Mouse (Mus musculus): ENCODE results near the gene Cavin1. TPM values are rescaled to one million over a fixed set of nuclear protein-coding genes. Genes with fewer than 3 reads are reported as not detected.
"Not testable (repeated sequence)": the region's sequence is repeated elsewhere in the genome, so short reads cannot be mapped to it uniquely, and the experiment has no call there.

The Cavin1 gene
- total RNA-seq (2021) = 224 and 271 TPM in 2 replicates
- long read RNA-seq, transcript Cavin1-201 (2 exons, 3,491 nt) = major isoform, 45 of 98 reads
- long read RNA-seq, partial matches to known transcripts = 0 of 98 reads
- long read RNA-seq, other reads (novel, unspliced or antisense) = 53 of 98 reads

DNA sequence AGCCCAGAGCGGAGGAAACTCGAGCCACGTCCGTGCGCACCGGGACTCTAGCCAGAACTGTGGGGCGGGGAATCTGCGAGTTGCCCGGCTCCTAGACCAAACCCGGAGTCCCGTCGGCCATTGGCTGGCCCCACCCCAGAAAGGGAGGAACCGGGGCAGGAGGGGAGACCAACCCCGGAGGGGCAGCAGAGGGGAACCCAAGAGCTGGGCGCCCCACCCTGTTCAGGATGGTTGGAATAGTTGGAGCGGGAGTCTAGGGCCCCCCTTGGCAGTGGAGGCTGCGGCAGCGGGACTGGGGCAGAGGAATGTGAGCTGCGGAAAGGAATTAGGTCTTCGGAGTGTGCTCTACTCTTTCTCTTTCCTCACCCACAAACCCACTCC lies at the start of gene Cavin1:
TSS of gene Cavin1 (minus strand) at position 331 of the 381 bp plus-strand sequence.
- peak; percentile 99 for DNase-seq

DNA sequence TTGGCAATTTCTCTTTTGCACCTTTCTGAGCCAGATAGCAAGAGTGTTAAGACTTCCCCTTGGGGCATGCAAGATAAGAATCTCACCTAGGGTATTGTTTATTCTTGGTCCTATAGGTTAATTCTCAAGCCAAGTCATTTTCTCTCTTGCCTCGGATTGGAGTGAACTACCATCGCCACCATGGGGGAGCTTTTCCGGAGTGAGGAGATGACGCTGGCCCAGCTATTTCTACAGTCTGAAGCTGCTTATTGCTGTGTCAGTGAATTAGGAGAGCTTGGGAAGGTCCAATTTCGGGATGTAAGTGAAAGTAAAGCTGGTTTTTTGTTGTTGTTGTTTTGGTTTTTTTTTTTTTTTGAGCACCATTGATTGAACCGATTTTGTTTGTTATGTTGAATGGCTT lies 41.0 kb upstream of the Cavin1 start:
- no peak for DNase-seq

DNA sequence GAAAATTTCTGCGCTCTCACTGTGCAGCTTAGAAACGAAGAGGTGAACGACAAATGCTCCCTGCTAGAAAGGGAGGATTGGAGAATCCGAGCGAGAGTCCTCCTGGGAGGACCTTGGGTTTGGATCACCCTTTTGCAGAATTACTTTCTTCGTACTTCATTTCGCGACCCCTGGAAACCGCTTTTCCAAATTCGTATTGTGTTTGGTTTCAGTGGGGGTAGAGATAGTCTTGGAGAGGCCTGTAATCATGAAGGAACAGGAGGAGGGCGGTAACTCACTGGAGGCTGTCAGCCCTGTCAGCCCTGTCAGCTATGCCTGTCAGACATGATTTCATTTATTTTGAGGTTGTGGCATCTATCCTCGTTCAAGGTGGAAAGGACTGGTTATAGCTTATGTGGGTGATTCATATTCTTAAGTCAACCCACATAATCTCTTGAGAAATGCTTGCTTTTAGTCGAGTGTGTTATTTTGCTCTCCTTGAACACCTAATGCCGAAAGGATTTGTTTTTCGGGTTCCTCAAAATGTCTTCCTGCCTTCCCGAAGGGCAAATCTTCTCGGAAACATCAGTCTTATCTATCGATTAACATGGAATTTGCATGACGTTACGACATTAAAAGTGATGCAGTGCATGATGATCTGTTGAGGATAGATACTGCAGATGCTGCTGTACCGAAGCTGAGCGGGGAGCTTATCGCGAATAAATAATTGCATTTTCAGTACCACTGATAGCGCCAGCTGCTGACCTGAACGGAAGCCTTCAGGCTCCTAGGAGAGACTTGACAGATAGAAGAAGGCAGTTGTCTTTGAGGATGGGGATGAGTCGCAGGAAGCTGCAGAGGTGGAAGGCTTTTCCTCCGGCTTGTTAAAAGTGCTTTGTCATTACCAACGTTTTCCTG lies 39.4 kb upstream of the Cavin1 start:
- DNase-seq = no peak

DNA sequence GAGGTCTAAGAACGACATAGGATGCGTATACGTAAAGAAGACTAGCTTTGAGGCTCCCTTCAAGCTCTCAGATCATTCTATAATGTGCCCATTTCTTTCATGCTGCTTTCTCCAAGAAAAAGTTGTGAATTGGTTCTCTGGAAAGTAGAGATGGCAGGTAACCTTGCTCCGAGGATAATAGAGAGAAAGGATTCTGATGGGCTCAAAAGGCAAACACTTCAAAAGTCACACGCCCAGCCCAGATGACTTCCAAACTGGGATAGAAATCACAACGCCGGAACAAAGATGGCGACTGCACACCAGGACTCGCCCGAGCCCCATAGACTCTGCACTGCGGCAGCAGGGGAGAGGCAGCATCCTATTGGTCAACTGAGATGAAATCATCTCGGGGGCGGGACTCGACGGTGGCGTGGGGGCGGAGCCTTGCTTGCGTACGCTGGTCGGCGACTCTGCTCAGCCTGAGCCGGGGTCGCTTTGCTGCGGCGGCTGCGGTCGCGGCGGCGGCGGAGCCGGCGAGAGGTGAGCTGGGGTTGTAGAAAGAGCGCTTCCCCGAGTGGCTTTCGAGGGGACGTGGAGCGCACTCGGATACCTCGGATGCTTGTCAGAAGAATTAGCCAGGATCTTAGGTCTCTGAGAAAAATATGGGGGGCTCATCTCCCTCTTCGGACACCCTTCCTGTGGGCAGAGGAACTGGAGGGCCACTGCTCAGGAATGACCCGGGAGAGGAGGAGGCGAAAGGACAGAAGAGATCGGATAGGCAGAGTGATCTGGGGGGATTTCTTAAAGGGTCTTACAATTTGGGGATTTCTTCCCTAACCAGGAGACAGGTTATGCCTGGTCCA lies 38.6 kb upstream of the Cavin1 start, which contains the start of gene Atp6v0a1:
TSS of gene Atp6v0a1 (plus strand) at position 407 of the 842 bp plus-strand sequence.
- peak; percentile 96 for DNase-seq

DNA sequence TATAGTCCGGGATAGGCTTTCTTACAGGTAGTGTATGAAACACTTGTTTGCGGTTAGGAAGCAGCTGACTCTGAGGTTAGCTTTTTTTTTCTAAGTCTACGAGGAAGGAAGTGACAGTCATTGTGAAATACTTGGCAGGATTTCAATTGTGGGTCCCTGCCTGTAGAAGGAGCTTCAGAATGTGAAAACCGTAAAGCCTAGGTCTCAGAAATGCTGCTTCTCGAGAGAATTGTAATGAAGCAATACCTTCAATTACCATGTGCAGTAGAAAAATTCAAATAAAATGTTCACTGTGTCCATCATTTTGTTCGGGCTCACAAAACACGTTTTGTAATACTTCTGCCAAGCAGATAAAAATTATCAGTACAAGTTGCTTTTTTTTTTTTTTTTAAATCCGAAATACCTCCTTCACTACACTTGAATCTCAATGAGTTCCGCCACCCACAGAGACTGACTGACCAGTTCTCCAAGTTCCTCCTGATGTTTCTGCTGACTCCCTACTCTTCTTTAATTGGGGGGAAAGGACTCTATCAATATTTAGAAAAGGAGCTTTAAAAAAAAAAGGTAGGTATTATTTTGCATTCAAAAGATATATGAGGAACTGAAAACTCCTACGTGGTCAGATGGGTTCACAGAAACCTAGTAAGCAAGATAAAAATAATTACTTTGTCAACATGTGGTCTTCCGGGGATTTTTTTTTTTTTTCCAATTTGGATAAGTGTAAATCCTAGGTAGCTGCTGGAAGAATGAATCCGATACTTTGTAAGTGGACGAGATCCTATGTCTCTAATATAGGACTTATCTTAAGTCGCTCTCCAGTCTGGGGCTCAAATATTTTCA lies 37.7 kb upstream of the Cavin1 start:
- no peak for DNase-seq

DNA sequence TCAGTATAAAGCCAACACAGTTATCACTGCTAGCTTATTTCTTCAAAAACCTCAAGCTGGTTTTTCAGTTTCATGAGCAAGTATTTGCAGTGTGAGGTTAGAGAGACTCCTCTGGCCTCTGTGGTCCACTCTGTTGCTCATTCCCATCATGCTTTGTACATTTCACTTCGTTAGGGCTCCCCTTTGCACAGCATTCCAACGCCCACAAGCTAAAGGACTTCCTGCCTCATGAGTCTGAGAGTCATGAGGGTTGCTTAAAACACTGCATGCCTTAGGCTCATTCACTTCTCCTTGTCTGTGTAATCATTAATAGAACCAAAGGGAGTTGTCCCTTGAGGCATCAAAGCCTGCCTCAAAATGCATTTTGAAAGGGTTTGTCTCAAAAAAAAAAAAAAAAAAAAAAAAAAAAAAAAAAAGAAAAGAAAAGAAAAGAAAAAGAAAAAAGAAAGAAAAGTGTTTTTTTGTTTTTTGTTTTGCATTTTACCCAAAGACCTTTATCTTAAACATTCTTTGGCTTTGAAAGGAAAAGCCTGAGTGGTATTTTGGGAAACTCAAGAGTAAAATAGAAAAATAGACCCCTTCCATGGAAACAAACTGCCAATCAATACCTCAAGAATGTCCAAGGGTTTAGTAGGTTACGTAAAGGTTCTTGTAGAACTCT lies 32.5 kb upstream of the Cavin1 start:
- DNase-seq = no peak

DNA sequence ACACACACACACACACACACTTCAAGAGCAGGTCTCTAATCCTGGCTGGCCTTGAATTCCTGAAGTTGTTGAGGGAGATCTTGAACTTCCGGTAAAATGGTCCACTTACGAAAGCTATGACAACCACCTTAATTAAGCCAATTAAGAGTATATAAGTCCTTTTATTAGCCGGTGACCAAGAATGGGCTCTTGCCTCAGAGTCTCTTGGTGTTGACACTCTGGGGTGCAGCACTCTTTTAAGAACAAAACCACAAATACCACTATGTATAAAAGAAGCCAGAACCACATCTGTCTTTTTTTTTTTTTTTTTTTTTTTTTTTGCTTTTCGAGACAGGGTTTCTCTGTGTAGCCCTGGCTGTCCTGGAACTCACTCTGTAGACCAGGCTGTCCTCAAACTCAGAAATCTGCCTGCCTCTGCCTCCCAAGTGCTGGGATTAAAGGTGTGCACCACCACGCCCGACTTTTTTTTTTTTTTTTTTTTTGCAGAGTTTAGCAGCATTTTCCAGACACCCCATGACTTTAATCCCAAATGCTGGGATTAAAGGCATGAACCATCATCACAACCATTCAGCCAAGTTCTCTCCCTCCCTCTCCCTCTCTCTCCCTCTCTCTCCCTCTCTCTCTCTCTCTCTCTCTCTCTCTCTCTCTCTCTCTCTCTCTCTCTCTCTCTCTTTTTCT lies 31.3 kb upstream of the Cavin1 start:
- not testable (repeated sequence) for DNase-seq

DNA sequence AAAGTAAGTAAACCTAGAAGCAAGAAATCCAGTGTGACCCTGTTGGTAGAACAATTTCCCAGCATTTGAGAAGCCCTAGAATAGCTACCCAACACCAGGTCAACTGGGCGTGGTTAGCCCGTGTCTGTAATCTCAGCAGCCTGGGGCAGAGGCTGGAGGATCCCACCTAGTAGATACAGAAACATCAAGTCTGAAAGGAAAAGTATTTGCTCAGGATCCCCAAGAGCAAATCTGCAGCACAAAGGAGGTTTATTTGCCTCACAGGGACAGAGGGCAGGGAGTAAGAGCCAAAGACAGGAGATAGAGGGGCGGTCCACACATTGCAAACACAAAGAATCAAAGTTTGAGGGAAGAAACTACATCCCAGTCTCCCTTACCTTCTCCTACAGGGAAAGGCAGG lies 28.6 kb upstream of the Cavin1 start:
- DNase-seq = no peak

DNA sequence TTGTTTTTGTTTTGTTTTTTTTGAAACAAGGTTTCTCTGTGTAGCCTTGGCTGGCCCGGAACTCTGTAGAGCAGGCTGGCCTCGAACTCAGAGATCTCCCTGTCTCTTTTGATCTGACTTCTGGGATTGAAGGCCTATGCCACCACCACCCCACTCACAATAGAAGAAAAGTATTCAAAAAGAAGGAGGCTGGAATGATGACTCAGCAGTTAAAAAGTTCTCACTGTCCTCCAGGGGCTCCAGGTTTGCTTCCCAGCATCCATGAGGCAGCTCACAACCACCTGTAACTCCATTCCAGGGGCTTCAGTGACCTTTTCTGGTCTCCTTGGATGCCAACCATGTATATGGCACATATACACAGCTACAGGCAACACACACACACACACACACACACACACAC lies 28.1 kb upstream of the Cavin1 start:
- no peak for DNase-seq

DNA sequence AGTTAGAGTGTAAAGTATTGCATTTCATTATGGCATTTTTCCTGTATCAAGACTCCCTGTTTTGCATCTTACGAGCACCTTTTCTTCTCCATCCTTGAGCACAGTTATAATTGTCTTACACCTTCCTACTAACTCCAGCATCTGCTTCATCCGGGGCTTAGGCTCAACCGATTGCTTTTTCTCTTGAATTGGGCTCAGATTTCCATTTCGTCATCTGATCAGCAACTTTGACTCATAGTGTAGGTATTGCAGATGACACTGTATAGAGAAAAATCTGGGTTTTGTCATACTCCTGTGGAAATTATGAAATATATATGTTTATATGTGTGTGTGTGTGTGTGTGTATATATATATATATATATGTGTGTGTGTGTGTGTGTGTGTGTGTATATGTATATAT lies 25.8 kb upstream of the Cavin1 start:
- no peak for DNase-seq

DNA sequence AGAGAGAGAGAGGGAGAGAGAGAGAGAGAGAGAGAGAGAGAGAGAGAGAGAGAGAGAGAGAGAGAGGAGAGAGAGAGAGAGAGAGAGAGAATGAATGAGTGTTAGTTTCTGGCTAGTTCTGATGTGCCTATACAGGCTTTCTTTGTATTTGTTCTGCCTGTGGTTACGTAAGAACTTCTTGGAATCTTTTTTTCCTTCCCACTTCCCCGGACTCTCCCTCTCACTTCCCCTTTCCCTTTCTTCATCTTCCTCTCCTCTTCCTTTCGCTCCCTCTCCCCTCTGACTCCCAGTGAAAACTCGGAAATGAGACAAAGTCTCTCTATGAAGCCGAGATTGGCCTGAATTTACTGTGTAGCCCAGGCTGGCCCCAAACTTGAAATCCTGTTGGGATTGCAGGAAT lies 24.0 kb upstream of the Cavin1 start:
- no peak for DNase-seq

DNA sequence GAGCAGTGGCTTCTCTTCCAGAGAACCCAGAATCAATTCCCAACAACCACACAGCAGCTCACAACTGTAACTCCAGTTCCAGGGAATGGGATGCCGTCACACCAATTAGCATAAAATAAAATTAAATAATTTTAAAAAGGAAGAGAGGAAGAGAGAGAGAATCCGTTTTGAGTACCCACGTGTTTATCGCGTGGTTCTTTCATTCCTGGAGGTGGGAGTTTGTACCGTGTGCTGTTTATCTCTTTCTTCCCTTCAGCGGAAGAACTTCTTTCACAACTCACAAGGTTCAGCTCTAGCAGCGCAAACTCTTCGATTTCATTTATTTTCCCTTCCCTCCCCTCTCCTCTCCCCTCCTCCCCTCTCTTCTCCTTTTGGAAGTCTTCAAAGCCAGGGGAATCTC lies 23.5 kb upstream of the Cavin1 start:
- DNase-seq = no peak

DNA sequence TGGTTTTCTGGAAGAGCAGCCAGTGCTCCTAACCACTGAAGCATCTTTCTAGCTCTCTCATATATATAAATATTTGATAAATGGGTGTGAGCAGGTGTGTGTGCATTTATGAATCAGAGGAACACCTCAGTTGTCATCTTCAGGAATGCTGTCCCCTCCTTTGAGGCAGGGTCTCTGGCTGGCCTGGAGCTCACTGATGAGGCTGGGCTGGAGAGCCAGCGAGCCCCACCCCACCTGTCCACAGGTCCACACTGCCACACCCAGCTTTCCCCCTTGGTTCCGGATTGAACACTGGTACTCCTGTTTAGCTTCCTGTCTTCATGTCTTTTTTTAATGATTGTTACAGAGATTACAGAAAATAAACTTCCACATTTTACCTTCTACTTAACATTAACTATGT lies 22.8 kb upstream of the Cavin1 start:
- no peak for DNase-seq

DNA sequence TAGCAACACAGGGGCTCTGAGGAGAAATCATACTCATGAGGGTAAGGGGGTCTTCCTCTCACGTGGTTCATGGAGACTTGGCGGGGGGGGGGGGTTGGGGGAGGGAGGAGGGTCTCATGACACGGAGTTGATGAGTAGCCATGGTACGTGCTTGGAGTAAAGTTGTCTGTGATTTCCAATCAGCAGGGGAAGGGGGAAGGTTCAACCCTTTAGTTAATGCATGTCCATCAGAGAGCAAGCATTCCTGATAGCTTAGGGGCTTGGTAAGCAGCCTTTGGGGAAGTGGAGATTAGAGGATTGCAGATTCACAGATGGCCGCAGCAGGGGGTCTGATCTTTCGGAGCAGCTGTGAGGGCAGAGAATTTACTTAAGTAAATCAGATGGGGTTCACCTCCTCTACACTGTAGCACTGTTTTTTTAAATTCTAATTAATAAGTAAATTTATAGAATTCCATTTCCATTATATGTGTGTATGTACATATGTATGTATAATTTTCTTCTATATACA lies 20.4 kb upstream of the Cavin1 start:
- DNase-seq = no peak

DNA sequence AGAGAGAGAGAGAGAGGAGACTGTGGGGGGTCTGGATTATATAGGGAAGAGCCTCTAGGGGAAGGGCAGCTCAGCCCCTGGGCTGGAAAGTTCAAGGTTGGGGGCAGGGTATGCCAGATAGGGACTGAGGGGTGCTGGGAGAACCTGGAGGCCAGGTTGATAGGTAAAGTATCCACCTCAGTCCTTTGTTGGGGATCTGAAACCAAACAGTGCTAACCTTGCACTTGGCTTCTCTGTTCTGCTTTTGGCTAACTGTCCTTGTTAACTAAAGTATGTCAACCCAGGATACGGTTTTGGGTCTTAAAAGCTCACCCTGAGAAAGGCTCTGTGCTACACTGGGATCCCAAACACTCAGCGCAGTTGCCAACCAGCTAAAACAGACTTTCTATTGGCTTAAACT lies 19.0 kb upstream of the Cavin1 start:
- DNase-seq = no peak

DNA sequence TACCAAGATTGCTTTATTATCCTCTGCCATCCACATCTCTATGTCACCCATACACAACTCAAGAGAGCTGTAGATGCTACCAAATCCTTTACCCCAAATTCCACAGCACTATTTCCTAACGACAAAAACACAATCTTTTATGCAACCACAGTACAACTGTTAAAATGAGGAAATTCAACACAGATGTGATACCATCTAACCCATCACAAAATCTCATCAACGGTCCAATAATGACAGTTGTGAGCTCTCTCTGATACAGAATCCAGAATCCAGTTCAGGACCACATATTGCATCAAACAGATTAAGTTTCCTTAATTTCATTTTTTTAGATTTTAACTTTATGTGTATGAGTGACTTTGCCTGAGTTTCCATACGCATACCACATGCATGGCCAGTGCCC lies 18.0 kb upstream of the Cavin1 start:
- no peak for DNase-seq

DNA sequence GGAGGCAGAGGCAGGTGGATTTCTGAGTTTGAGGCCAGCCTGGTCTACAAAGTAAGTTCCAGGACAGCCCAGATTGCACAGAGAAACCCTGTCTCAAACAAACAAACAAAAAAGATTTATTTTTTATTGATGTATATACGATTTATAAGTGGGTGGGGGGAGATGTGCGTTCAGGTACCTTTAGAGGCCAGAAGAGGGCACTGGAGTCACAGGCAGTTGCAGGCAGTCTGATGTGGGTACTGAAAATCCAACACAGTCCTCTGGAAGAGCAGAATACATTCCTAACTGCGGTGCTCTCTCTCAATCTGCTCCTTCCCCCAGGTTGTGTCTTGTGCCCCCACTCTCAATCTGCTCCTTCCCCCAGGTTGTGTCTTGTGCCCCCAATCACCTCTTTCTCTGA lies 14.9 kb upstream of the Cavin1 start:
- DNase-seq = no peak

DNA sequence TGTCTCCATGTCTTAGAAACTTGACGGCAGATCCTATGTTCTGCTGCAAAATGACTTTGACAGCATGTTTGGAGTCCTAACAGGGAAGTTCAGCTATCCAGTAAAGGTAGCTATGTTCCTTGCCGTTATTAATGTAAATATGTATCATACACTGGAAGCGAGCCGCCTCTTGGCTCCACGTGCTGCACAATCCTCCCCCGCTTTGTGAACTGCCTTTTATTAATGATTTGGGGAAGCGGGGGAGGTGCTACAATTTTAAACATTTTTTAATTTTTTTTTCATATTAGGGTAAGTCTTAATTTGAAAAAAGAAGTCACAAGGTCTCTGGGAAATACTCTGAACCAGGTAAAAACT lies 13.1 kb upstream of the Cavin1 start:
- no peak for DNase-seq

DNA sequence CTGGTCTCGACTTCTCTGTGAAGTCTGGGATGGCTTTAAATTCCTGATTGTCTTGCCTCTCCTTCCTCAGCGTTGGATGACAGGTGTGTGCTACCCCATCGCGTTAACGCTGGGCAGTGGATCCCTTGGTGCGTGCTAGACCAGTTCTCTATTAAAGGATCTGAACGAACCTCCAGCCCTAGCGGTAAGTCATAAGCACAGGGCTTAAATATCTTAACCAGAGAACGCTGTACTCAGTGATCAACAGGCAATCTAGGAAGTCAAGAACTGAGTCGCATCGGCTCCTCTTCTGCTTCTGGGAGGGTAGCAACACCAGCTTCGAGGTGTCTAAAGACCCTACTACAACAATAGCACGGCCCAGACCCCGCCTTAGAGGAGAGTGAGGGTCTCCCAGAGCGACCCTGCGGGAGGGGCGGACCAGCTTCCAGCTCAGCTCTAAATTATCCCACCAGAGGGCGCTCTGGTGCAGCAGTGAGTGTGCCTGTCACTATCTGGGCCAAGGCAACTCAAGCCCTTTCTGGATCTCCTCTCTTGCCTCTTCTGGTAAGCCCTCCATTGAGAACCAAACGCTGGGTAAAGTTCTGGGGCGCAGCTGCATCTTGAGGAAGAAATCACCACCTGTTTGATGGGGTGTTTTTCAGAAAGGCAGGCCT lies 12.6 kb upstream of the Cavin1 start:
- DNase-seq = peak; percentile 85

DNA sequence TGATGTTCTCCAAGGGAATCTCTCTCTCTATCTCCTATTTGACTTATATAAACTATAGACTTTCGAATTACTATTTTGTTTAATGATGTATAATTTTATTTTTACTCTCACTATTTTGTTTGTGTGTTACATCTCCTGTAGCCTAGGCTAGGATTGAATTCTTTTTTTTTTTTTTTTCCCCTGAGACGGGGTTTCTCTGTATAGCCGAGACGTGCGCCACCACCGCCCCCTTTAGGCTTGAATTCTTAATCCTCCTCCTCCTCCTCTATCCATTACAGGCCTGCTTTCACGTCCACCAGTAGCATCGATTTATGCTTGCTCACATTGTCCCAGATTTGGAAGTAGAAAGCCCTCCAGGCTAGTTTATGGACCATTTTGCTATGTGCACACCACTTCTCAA lies 11.4 kb upstream of the Cavin1 start:
- DNase-seq = no peak

All from adrenal gland, postnatal 25 days (tissue).